Mouse (Mus musculus): ENCODE measurements at regions not wholly inside any gene's neighbourhood (a gene's known extent, or its start where the extent isn't known, plus 50 kb on each side); places are given as distances from the start of the nearest gene placed in this dataset.

- Histone ChIP-seq H3K27ac (ENCODE audit: insufficient read depth, low read length) (no peak overlapping the region), H3K4me3 (replicated peaks; ENCODE audit: insufficient read depth, low read depth, low read length) (no peak overlapping the region), H3K27me3 (ENCODE audit: control insufficient read depth, insufficient read depth, low read length) (no peaks in the 10 kb centered on the region), H3K4me1 (ENCODE audit: control insufficient read depth, insufficient read depth, low read length) (no peaks in the 10 kb centered on the region)
- TF ChIP-seq POLR2A (IDR thresholded peaks at IDR 0.05; ENCODE audit: borderline replicate concordance, insufficient read depth, low read length), result no peak
- no peak for TF ChIP-seq CTCF (IDR thresholded peaks at IDR 0.05; ENCODE audit: borderline replicate concordance, insufficient read depth, low read depth, low read length)
- DNase-seq, result no peak
Observed at GRCm38 (mm10) chr3:115782726-115783125, 67.9 kb upstream of the S1pr1 start.

- no peaks in the 10 kb centered on the region for H3K27me3 ChIP-seq (ENCODE audit: control insufficient read depth, insufficient read depth, low read length)
- H3K4me3 ChIP-seq (replicated peaks; ENCODE audit: insufficient read depth, low read depth, low read length), result no peak overlapping the region
- H3K27ac ChIP-seq (ENCODE audit: insufficient read depth, low read length), result no peak overlapping the region
- no peak for TF ChIP-seq CTCF (IDR thresholded peaks at IDR 0.05; ENCODE audit: borderline replicate concordance, insufficient read depth, low read depth, low read length)
- no peak for TF ChIP-seq POLR2A (IDR thresholded peaks at IDR 0.05; ENCODE audit: borderline replicate concordance, insufficient read depth, low read length)
- DNase-seq, result no peak
- 75% methylated on average over 1 of the region's 1 CpGs for WGBS
- no peaks in the 10 kb centered on the region for H3K4me1 ChIP-seq (ENCODE audit: control insufficient read depth, insufficient read depth, low read length)
Observed at GRCm38 (mm10) chr3:115787360-115787759, 72.5 kb upstream of the S1pr1 start.

GRCm38 (mm10) chr3:115788525-115788924 is 73.7 kb upstream of the S1pr1 start:
- H3K27me3 ChIP-seq (ENCODE audit: control insufficient read depth, insufficient read depth, low read length), result no peaks in the 10 kb centered on the region
- DNase-seq, result no peak
- 74% methylated on average over 3 of the region's 3 CpGs for WGBS
- H3K27ac ChIP-seq (ENCODE audit: insufficient read depth, low read length), result no peak overlapping the region
- no peak overlapping the region for H3K4me3 ChIP-seq (replicated peaks; ENCODE audit: insufficient read depth, low read depth, low read length)
- TF ChIP-seq CTCF (IDR thresholded peaks at IDR 0.05; ENCODE audit: borderline replicate concordance, insufficient read depth, low read depth, low read length) (no peak), POLR2A (IDR thresholded peaks at IDR 0.05; ENCODE audit: borderline replicate concordance, insufficient read depth, low read length) (no peak)
- H3K4me1 ChIP-seq (ENCODE audit: control insufficient read depth, insufficient read depth, low read length), result no peaks in the 10 kb centered on the region

- TF ChIP-seq CTCF (IDR thresholded peaks at IDR 0.05; ENCODE audit: borderline replicate concordance, insufficient read depth, low read depth, low read length) (no peak), POLR2A (IDR thresholded peaks at IDR 0.05; ENCODE audit: borderline replicate concordance, insufficient read depth, low read length) (no peak)
- H3K27me3 ChIP-seq (ENCODE audit: control insufficient read depth, insufficient read depth, low read length), result no peaks in the 10 kb centered on the region
- no peak overlapping the region for H3K4me3 ChIP-seq (replicated peaks; ENCODE audit: insufficient read depth, low read depth, low read length)
- no peaks in the 10 kb centered on the region for H3K4me1 ChIP-seq (ENCODE audit: control insufficient read depth, insufficient read depth, low read length)
- no peak overlapping the region for H3K27ac ChIP-seq (ENCODE audit: insufficient read depth, low read length)
- 70% methylated on average over 6 of the region's 6 CpGs for WGBS
- no peak for DNase-seq
Observed at GRCm38 (mm10) chr3:115789063-115789462, 74.2 kb upstream of the S1pr1 start.

GRCm38 (mm10) chr3:115792606-115793005 is 77.7 kb upstream of the S1pr1 start:
- H3K27me3 ChIP-seq (ENCODE audit: control insufficient read depth, insufficient read depth, low read length), result no peaks in the 10 kb centered on the region
- no peak overlapping the region for H3K27ac ChIP-seq (ENCODE audit: insufficient read depth, low read length)
- 66% methylated on average over 4 of the region's 4 CpGs for WGBS
- no peak for DNase-seq
- no peak overlapping the region for H3K4me3 ChIP-seq (replicated peaks; ENCODE audit: insufficient read depth, low read depth, low read length)
- H3K4me1 ChIP-seq (ENCODE audit: control insufficient read depth, insufficient read depth, low read length), result no peaks in the 10 kb centered on the region
- TF ChIP-seq CTCF (IDR thresholded peaks at IDR 0.05; ENCODE audit: borderline replicate concordance, insufficient read depth, low read depth, low read length) (no peak), POLR2A (IDR thresholded peaks at IDR 0.05; ENCODE audit: borderline replicate concordance, insufficient read depth, low read length) (no peak)

GRCm38 (mm10) chr3:115793344-115794059 is 78.6 kb upstream of the S1pr1 start:
- TF ChIP-seq POLR2A (IDR thresholded peaks at IDR 0.05; ENCODE audit: borderline replicate concordance, insufficient read depth, low read length), result no peak
- TF ChIP-seq CTCF (IDR thresholded peaks at IDR 0.05; ENCODE audit: borderline replicate concordance, insufficient read depth, low read depth, low read length), result no peak
- Histone ChIP-seq H3K4me1 (ENCODE audit: control insufficient read depth, insufficient read depth, low read length) (no peaks in the 10 kb centered on the region), H3K27me3 (ENCODE audit: control insufficient read depth, insufficient read depth, low read length) (no peaks in the 10 kb centered on the region), H3K4me3 (replicated peaks; ENCODE audit: insufficient read depth, low read depth, low read length) (no peak overlapping the region), H3K27ac (ENCODE audit: insufficient read depth, low read length) (no peak overlapping the region; the same call in 1 of the 2 replicates)
- 62% methylated on average over 12 of the region's 12 CpGs for WGBS
- DNase-seq, result no peak

- no peak for TF ChIP-seq POLR2A (IDR thresholded peaks at IDR 0.05; ENCODE audit: borderline replicate concordance, insufficient read depth, low read length)
- no peak for TF ChIP-seq CTCF (IDR thresholded peaks at IDR 0.05; ENCODE audit: borderline replicate concordance, insufficient read depth, low read depth, low read length)
- H3K4me3 ChIP-seq (replicated peaks; ENCODE audit: insufficient read depth, low read depth, low read length), result no peak overlapping the region
- no peaks in the 10 kb centered on the region for H3K4me1 ChIP-seq (ENCODE audit: control insufficient read depth, insufficient read depth, low read length)
- 85% methylated on average over 10 of the region's 10 CpGs for WGBS
- no peak for DNase-seq
- H3K27ac ChIP-seq (ENCODE audit: insufficient read depth, low read length), result no peak overlapping the region
- H3K27me3 ChIP-seq (ENCODE audit: control insufficient read depth, insufficient read depth, low read length), result no peaks in the 10 kb centered on the region
Observed at GRCm38 (mm10) chr3:115799326-115799725, 84.5 kb upstream of the S1pr1 start.

- Histone ChIP-seq H3K27me3 (ENCODE audit: control insufficient read depth, insufficient read depth, low read length) (no peaks in the 10 kb centered on the region), H3K27ac (ENCODE audit: insufficient read depth, low read length) (no peak overlapping the region), H3K4me1 (ENCODE audit: control insufficient read depth, insufficient read depth, low read length) (no peaks in the 10 kb centered on the region), H3K4me3 (replicated peaks; ENCODE audit: insufficient read depth, low read depth, low read length) (no peak overlapping the region)
- DNase-seq, result no peak
- 88% methylated on average over 2 of the region's 2 CpGs for WGBS
- TF ChIP-seq CTCF (IDR thresholded peaks at IDR 0.05; ENCODE audit: borderline replicate concordance, insufficient read depth, low read depth, low read length) (no peak), POLR2A (IDR thresholded peaks at IDR 0.05; ENCODE audit: borderline replicate concordance, insufficient read depth, low read length) (no peak)
Observed at GRCm38 (mm10) chr3:115799981-115800380, 85.1 kb upstream of the S1pr1 start.
